8 mouse cellular contexts compared by ENCODE assay signal in genomic region chr8:94702844-94703813, GRCm38 (mm10). TPM values are rescaled to one million over a fixed set of nuclear protein-coding genes. Genes with fewer than 3 reads are reported as not detected.
DNase-seq lines count a peak whose midpoint lies in the region; ATAC-seq and TF ChIP-seq lines count a peak whose summit lies in the region.

No protein-coding gene starts in this region.

- H3K4me3 ChIP-seq in MEL (ENCODE audit: control insufficient read depth in 1 of 2, insufficient read depth in 1 of 2, low read depth in 2 of 2, low read length in 2 of 2): peak overlapping the region; percentile 73 to 77
- peak overlapping the region; percentile 43 for H3K4me3 ChIP-seq in forebrain, embryonic 16.5 days (replicated peaks; ENCODE audit: low read length)
- peak overlapping the region; percentile 59 for H3K4me3 ChIP-seq in lung, embryonic 15.5 days
- peak overlapping the region; percentile 61 for H3K4me3 ChIP-seq in olfactory bulb, adult 2 months (ENCODE audit: insufficient read depth, low read depth, low read length)

- H3K9me3 ChIP-seq in MEL (replicated peaks; ENCODE audit: insufficient read depth, low read length): no peaks in the 10 kb centered on the region
- H3K9me3 ChIP-seq in forebrain, embryonic 16.5 days (ENCODE audit: control insufficient read depth, low read length): no peaks in the 10 kb centered on the region
- no peaks in the 10 kb centered on the region for H3K9me3 ChIP-seq in lung, embryonic 15.5 days

- TF ChIP-seq EP300 in MEL (IDR thresholded peaks at IDR 0.05; ENCODE audit: low read depth in 1 of 2, low read length in 2 of 2): no peak

- no peaks in the 10 kb centered on the region for H3K36me3 ChIP-seq in MEL (ENCODE audit: control insufficient read depth in 1 of 2, insufficient read depth in 2 of 2, low read length in 2 of 2)
- H3K36me3 ChIP-seq in forebrain, embryonic 16.5 days (ENCODE audit: control insufficient read depth, insufficient read depth): no peaks in the 10 kb centered on the region
- no peaks in the 10 kb centered on the region for H3K36me3 ChIP-seq in lung, embryonic 15.5 days

- peak; percentile 93 to 97 (median 96) for TF ChIP-seq CTCF in MEL (IDR thresholded peaks at IDR 0.05 in 2 of 3, conservative IDR thresholded peaks at IDR 0.05 in 1 of 3; ENCODE audit: control insufficient read depth in 1 of 3, insufficient read depth in 1 of 3, low read depth in 2 of 3, low read length in 3 of 3, poor library complexity in 1 of 3, severe bottlenecking in 1 of 3)
- peak; percentile 87 for TF ChIP-seq CTCF in olfactory bulb, adult 2 months (IDR thresholded peaks at IDR 0.05; ENCODE audit: insufficient read depth, low read depth, low read length)

- H3K79me2 ChIP-seq in MEL (ENCODE audit: control insufficient read depth, insufficient read depth, low read length, poor library complexity): no peaks in the 10 kb centered on the region

- peak overlapping the region; percentile 61 for H3K9ac ChIP-seq in MEL (ENCODE audit: control insufficient read depth, low read depth, low read length, poor library complexity, severe bottlenecking)
- 0 out of 2 replicates have a peak overlapping the region, but pooled peaks have one; percentile 31 for H3K9ac ChIP-seq in forebrain, embryonic 16.5 days (replicated peaks; ENCODE audit: low read depth, low read length)
- H3K9ac ChIP-seq in lung, embryonic 15.5 days: peak overlapping the region; percentile 48

- H3K4me2 ChIP-seq in forebrain, embryonic 16.5 days (ENCODE audit: low read length): peak overlapping the region; percentile 42
- H3K4me2 ChIP-seq in lung, embryonic 15.5 days: peak overlapping the region; percentile 73

- under 1% methylated on average over 35 of the region's 35 CpGs for WGBS in forebrain, embryonic 16.5 days
- WGBS in lung, embryonic 15.5 days: under 1% methylated on average over 35 of the region's 35 CpGs
- 1% methylated on average over 35 of the region's 35 CpGs for WGBS in olfactory bulb, adult 2 months

- no peak for TF ChIP-seq POLR2A in MEL (IDR thresholded peaks at IDR 0.05; ENCODE audit: control insufficient read depth in 1 of 2, insufficient read depth in 1 of 2, low read depth in 1 of 2, low read length in 2 of 2, poor library complexity in 1 of 2)
- TF ChIP-seq POLR2A in olfactory bulb, adult 2 months (IDR thresholded peaks at IDR 0.05; ENCODE audit: insufficient read depth, low read depth, low read length): no peak

- TF ChIP-seq RAD21 in MEL (IDR thresholded peaks at IDR 0.05; ENCODE audit: low read depth, low read length): peak; percentile 91

- H3K4me1 ChIP-seq in MEL (ENCODE audit: control insufficient read depth in 1 of 2, insufficient read depth in 2 of 2, low read length in 2 of 2): peaks cover 0 to 4% of the 10 kb centered on the region in 2 experiments; a peak in 2 of 4 replicates
- H3K4me1 ChIP-seq in forebrain, embryonic 16.5 days (replicated peaks; ENCODE audit: control insufficient read depth, insufficient read depth, low read length): no peaks in the 10 kb centered on the region
- peaks cover 3% of the 10 kb centered on the region; the same call in 1 of the 2 replicates for H3K4me1 ChIP-seq in lung, embryonic 15.5 days
- peaks cover 18% of the 10 kb centered on the region for H3K4me1 ChIP-seq in olfactory bulb, adult 2 months (ENCODE audit: control insufficient read depth, insufficient read depth, low read length)

- peak; percentile 92 for DNase-seq in MEL (ENCODE audit: low read depth, low spot score)
- DNase-seq in cerebellum, adult 18-20 months: peak; percentile 74 to 75
- DNase-seq in heart, postnatal 4 days: peak; percentile 79
- DNase-seq in layer of hippocampus, adult 8-10 months (ENCODE audit: low spot score in 2 of 2): peak; percentile 74 to 86
- peak; percentile 67 to 72 for DNase-seq in thymus, postnatal 10 days (ENCODE audit: low spot score in 2 of 2)

- H3K27ac ChIP-seq in MEL (ENCODE audit: control insufficient read depth, low read depth, low read length): peak overlapping the region; percentile 30; the same call in 1 of the 2 replicates
- peak overlapping the region; percentile 31; the same call in 1 of the 2 replicates for H3K27ac ChIP-seq in forebrain, embryonic 16.5 days (ENCODE audit: low read length)
- peak overlapping the region; percentile 53; the same call in 1 of the 2 replicates for H3K27ac ChIP-seq in lung, embryonic 15.5 days
- H3K27ac ChIP-seq in olfactory bulb, adult 2 months (ENCODE audit: insufficient read depth, low read depth, low read length): peak overlapping the region; percentile 38; the same call in 1 of the 2 replicates

- 0 out of 4 replicates have a peak, but pooled peaks cover 0 to 2% of the 10 kb centered on the region in 2 experiments for H3K27me3 ChIP-seq in MEL (ENCODE audit: control insufficient read depth in 1 of 2, insufficient read depth in 2 of 2, low read length in 2 of 2)
- H3K27me3 ChIP-seq in forebrain, embryonic 16.5 days (replicated peaks; ENCODE audit: control insufficient read depth, insufficient read depth, low read length): no peaks in the 10 kb centered on the region
- no peaks in the 10 kb centered on the region for H3K27me3 ChIP-seq in lung, embryonic 15.5 days

- peak; percentile 74 for ATAC-seq in forebrain, embryonic 16.5 days
- peak; percentile 78 for ATAC-seq in lung, embryonic 15.5 days (ENCODE audit: borderline replicate concordance, extremely low read depth, low FRiP score, low TSS enrichment)

TF ChIP-seq in MEL, 35 proteins besides CTCF, POLR2A, EP300 and RAD21 (continues in another document):
- TF ChIP-seq USF1 (IDR thresholded peaks at IDR 0.05; ENCODE audit: low read depth, low read length) (no peak), ZC3H11A (IDR thresholded peaks at IDR 0.05; ENCODE audit: low read depth, low read length) (peak; percentile 95), ZKSCAN1 (IDR thresholded peaks at IDR 0.05; ENCODE audit: low read depth, low read length) (no peak), MYB (IDR thresholded peaks at IDR 0.05; ENCODE audit: low read depth, low read length) (no peak), CHD1 (IDR thresholded peaks at IDR 0.05; ENCODE audit: low read depth, low read length) (no peak), UBTF (IDR thresholded peaks at IDR 0.05; ENCODE audit: borderline replicate concordance, insufficient read depth, low read depth, low read length) (no peak), ETS1 (IDR thresholded peaks at IDR 0.05; ENCODE audit: low read depth, low read length) (no peak), E2F4 (IDR thresholded peaks at IDR 0.05; ENCODE audit: borderline replicate concordance, low read depth, low read length) (no peak), NRF1 (IDR thresholded peaks at IDR 0.05; ENCODE audit: insufficient read depth, low read depth, low read length, poor library complexity, severe bottlenecking) (no peak), USF2 (IDR thresholded peaks at IDR 0.05; ENCODE audit: borderline replicate concordance in 1 of 2, insufficient read depth in 1 of 2, low read depth in 1 of 2, low read length in 2 of 2) (no peak), GABPA (IDR thresholded peaks at IDR 0.05; ENCODE audit: low read depth, low read length) (no peak), MAFK (IDR thresholded peaks at IDR 0.05; ENCODE audit: borderline replicate concordance, low read depth, low read length) (peak; percentile 89; the same call in 1 of the 2 replicates), NELFE (IDR thresholded peaks at IDR 0.05; ENCODE audit: low read depth, low read length) (no peak), MEF2A (IDR thresholded peaks at IDR 0.05; ENCODE audit: extremely low read depth, insufficient replicate concordance, low read depth, low read length, poor library complexity, severe bottlenecking) (no peak), GATA1 (IDR thresholded peaks at IDR 0.05; ENCODE audit: low read depth, low read length) (no peak), JUND (IDR thresholded peaks at IDR 0.05; ENCODE audit: low read depth, low read length) (no peak), HCFC1 (IDR thresholded peaks at IDR 0.05; ENCODE audit: low read depth, low read length) (peak; percentile 41; the same call in 1 of the 2 replicates), CHD2 (IDR thresholded peaks at IDR 0.05; ENCODE audit: low read length) (no peak), MAX (IDR thresholded peaks at IDR 0.05; ENCODE audit: low read length) (no peak)

RNA-seq across cellular contexts. Expression of gene Pllp, which starts 7.1 kb away (rescaled TPM):
- not detected in 2 replicates for total RNA-seq in MEL (2012; rRNA removed)
- under 1 TPM in 1 of 2 experiments, not detected in 1; 0.06 TPM for polyA plus RNA-seq in MEL (2012; ENCODE audit: insufficient read depth in 1 of 2, insufficient read length in 2 of 2, low read depth in 1 of 2, low replicate concordance in 2 of 2, missing spikeins in 1 of 2)
- 1.6 and 1.7 TPM in 2 replicates for polyA plus RNA-seq in forebrain, embryonic 16.5 days (2015; fragmentation: Nextera tagmentation; extraction: Ambion mirVana)
- total RNA-seq in heart, postnatal 4 days (2021): under 1 TPM; 0.29 to 0.56 TPM
- 10 to 100 TPM; 29.6 to 61.0 (median 49.6) TPM for total RNA-seq in layer of hippocampus, adult 8-10 months (2022)
- polyA plus RNA-seq in lung, embryonic 15.5 days (2015; fragmentation: Nextera tagmentation; extraction: Ambion mirVana): 3.5 and 3.6 TPM in 2 replicates
- not detected in 2 replicates for polyA plus RNA-seq in olfactory bulb, adult 2 months (2012; ENCODE audit: insufficient read depth, insufficient read length, low replicate concordance, missing spikeins)

RNA-seq across cellular contexts. Expression of gene Arl2bp, which starts 36.7 kb away (rescaled TPM):
- total RNA-seq in MEL (2012; rRNA removed): 43.8 and 46.7 TPM in 2 replicates
- 100 to 1,000 TPM in 1 of 2 experiments, 10 to 100 TPM in 1; 96.1 to 515 TPM for polyA plus RNA-seq in MEL (2012; ENCODE audit: insufficient read depth in 1 of 2, insufficient read length in 2 of 2, low read depth in 1 of 2, low replicate concordance in 2 of 2, missing spikeins in 1 of 2)
- polyA plus RNA-seq in forebrain, embryonic 16.5 days (2015; fragmentation: Nextera tagmentation; extraction: Ambion mirVana): 180 TPM in 2 replicates
- 100 to 1,000 TPM; 122 to 127 TPM for total RNA-seq in heart, postnatal 4 days (2021)
- 100 to 1,000 TPM; 138 to 156 (median 154) TPM for total RNA-seq in layer of hippocampus, adult 8-10 months (2022)
- 147 TPM in 2 replicates for polyA plus RNA-seq in lung, embryonic 15.5 days (2015; fragmentation: Nextera tagmentation; extraction: Ambion mirVana)
- polyA plus RNA-seq in olfactory bulb, adult 2 months (2012; ENCODE audit: insufficient read depth, insufficient read length, low replicate concordance, missing spikeins): 149 TPM in 1 of 2 replicates, not detected in the other

RNA-seq across cellular contexts. Expression of gene Ccl22, which starts 42.3 kb away (rescaled TPM):
- not detected in 2 replicates for total RNA-seq in MEL (2012; rRNA removed)
- polyA plus RNA-seq in MEL (2012; ENCODE audit: insufficient read depth in 1 of 2, insufficient read length in 2 of 2, low read depth in 1 of 2, low replicate concordance in 2 of 2, missing spikeins in 1 of 2): under 1 TPM in 1 of 2 experiments, not detected in 1; 0.06 TPM
- polyA plus RNA-seq in forebrain, embryonic 16.5 days (2015; fragmentation: Nextera tagmentation; extraction: Ambion mirVana): not detected in 2 replicates
- not detected for total RNA-seq in heart, postnatal 4 days (2021)
- total RNA-seq in layer of hippocampus, adult 8-10 months (2022): under 1 TPM in 2 of 4 experiments, not detected in 2; 0.33 to 0.40 TPM
- 0.06 TPM in 2 replicates for polyA plus RNA-seq in lung, embryonic 15.5 days (2015; fragmentation: Nextera tagmentation; extraction: Ambion mirVana)
- polyA plus RNA-seq in olfactory bulb, adult 2 months (2012; ENCODE audit: insufficient read depth, insufficient read length, low replicate concordance, missing spikeins): not detected in 2 replicates

Comparison
In these comparisons a context has a peak if more than half of its experiments do, and no peak if none do; other contexts are left out.
1. Peak in every context shown above with its lines: DNase-seq, ATAC-seq, H3K4me3 ChIP-seq and H3K27ac ChIP-seq.